Mouse (Mus musculus) layer of hippocampus, adult 9-11 months (tissue): ENCODE results near the gene Meis3.

Experiments
- DNase-seq: peaks from one replicate; pipeline ENCODE4 v3.0.0; 2022

The Meis3 gene

DNA sequence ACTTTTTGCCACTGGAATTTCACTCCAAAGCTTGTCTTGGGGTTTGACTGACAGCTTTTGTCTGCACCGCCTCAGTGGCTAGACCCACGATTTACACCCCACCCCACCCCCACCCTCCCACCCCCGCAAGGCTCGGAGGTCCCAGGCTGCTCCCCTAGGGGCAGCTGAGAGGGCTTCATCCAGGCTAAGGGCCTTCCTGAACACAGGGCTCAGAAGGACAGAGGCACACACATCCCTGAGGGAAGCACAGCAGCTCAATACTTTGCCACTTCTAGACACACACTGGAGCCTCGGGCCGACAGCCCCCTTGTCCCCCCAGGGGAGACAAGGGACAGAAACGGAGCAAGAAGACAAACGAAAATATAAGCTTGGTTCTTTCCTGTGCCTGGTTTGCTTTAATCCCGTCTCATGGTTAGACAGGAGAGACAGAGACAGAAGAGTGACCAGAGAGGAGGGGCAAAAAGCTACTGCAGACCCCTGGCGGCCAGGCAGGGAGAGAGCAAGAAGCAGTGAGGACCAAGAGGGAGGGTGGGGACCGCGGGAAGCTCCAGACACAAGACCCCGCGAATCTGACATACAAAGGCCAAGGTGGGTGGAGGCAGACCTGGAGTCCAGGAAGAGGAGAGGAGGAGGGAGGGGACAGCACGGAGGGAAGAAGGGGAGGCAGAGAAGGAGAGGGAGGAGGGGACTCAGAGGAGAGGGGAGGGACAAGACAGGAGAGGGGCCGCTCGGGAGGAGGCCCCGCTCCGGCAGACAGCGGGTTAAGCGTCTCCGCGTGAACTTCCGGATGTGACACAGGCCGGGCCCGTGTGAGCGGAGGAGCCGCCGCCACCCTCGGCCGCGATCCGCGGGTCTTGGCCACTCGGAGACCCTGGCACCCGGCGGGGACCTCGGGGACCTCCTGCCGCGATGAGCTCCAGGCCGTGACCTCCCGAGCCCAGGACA is at the start of gene Meis3:
TSS of gene Meis3 (plus strand) at position 494 of the 945 bp plus-strand sequence.
- DNase-seq: peak; percentile 54

DNA sequence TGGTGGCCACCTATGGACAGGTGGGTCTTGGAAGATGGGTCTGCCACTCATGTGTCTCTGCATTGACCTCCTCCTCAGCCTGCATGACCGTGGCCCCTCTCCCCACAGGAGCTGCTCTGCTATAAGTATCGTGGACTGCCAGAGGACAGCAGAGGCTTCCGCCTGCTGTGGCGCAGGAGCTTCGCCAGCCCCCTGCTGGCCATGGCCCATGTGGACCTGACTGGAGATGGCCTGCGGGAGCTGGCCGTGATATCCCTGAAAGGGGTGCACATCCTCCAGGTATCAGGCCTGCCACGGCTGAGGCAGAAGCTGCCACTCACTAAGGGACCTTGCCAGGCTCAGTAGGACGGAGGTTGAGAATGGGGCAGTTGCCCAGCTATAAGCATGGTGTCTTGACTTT is 49.1 kb upstream of the Meis3 start:
- no peak for DNase-seq

DNA sequence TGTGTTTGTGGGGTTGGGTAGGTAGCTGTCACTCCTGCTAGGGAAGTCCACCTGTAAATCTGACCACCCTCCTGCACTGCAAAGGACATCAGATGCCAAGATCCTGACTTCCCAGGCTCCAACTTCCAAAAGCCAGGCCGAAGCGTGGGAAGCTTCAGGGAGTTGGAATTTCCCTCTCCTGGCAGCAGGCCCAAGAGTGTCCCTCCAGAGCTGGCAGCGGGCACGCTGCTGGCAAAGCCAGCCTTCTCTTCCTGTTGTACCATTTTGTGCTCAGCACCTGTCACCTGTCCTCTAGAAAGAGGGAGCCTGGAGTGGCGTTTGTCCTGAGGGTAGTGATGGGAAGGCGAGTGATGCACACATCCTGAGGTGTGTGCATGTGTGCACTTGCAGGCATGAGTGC is 46.5 kb upstream of the Meis3 start:
- no peak for DNase-seq

DNA sequence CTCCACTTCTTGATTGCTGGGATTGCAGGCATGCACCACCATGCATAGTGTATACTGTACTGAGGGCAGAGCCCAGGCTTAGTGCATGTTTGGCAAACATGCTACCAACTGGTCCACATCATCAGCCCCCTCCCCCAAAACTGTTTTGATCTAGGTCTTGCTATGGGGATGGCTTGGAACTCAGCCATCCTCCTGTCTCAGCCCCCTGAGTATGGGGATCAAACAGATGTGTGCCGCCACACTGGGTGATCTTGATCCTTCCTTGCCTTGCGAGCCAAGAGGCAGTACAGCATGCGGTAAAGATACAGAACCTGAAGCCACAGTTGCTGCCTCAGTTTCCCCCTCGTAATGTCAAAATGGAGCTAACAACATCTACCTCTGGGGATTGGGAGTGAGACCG is 46.0 kb upstream of the Meis3 start:
- no peak for DNase-seq

DNA sequence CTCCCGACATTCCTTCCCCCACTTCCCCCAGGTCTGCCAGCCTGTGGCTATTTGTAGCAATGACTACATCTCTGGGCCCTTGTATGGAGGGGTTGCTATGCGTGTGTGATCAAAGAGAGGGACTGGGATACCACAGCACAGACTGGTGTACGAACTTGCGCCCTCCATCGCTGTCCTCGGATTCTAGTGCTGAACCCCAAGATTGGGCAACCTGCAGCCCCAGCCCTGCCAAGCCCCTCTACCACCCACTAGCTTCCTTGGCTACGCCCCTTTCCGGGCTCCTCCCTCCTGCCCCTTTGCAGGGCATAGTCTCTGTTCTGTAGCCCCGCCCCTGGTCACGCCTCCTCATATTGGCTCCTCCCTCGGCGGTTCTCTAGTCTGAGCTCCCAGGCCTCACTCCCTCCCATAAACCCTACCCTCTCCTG is 45.5 kb upstream of the Meis3 start, which contains the start of gene Slc8a2:
TSS of gene Slc8a2 (plus strand) at position 406 of the 425 bp plus-strand sequence.
- DNase-seq: peak; percentile 93

DNA sequence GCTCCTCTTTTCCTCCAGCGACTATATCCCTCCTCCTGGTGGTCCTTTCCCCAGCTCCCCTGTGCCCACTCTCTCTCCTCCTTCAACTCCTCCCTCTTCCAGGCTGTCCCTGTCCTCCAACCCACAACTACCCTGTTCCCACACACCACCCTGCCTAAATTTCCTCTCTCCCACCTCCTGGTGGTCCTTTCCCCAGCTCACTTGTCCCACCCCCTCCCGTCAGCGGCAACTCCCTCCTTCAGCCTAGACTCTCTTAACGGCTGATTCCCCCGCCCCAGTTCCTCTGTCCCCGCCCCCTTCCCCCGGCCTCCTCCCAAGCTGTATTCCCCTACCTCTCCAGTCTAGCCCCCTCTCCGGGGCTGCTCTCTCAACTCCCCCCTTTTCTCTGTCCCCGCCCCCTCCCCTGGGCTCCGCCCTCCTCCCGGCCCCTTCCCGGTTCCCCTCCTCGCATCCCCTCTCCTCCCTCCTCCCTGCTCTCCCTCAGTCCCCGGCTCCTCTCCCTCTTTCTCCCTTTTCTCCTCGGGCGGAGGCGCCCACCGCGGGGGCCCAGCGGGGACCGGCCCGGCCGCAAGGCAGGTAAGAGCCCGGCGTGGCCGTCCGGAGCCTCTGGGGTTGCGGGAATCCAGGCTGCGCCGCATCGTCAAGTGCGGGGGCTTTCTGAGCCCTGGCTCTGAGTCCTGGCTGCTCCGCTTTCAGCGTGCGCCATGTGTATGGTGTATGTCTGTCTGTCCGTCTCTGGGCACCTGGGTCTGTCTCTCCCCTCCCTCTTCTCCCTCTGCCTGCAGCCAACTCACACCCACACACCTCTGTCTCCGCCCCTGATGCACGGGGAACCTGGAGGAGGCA is 44.8 kb upstream of the Meis3 start:
- no peak for DNase-seq

DNA sequence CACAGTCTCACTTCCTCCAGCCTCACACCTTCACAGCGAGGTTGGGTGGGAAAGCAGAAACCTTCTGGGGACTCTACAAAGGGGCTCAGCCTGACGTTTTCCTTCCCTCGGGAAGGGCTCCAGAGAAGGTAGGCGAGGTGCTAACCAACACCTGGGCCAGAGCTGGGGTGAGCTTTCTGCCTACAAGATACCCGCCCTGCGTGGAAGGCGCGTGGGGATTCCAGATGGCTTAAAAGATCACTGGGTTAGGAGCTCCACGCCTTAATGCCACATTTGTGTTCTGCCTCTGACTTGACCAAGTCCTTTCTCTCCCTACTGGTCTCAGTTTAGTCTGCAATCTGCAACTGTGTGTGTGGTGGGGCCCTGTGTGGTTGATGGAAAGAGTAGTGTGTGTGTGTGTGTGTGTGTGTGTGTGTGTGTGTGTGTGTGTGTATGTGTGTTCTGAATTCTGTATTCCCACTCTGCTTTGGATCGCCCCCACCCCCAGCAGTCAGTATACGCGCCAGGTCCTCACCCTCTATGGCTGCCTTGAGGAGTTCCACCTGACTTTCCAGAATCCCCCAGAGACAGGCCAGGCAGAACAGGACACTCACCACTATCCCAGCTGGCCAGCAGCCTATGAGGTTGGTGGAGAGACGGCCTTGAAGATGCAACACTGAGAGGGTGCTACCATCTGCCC is 43.8 kb upstream of the Meis3 start:
- DNase-seq: no peak

DNA sequence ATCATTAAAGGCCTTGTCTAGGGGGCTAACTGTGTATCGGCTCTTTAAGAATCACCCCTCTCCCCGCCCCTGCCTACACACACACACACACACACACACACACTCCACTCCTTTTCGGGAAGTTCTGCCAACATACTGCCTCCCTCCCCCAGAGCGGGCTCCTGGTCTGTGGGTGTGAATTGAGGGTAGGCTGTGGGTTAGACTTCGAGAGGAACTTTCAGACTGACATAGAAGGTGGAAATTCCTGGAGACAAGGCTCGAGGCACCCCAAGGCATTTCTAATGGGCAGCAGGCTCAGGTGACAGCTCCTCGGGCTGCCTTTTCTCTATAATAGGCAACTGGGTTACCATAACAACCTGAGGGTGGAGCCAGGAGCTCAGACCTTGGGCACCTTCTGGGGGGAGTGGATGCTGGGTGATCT is 42.7 kb upstream of the Meis3 start:
- DNase-seq: no peak

DNA sequence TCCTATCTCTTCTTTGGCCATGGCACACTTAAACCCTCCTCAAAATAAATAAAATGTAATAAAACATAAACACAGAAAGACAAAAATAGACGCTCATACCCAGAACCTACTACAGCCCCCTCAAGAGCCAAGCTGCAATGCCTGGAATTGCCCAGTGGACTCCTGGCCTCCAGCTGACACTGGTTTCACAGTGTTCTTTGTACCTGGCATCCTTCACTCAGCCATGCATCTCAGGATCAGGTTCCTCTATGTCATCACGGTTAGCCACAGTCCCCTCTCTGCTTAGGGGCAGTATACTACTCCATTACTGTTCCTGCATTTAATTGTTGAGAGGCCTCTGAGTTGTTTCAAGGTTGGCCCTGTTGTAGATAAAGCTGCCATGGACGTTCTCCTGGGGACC is 42.0 kb upstream of the Meis3 start:
- no peak for DNase-seq

DNA sequence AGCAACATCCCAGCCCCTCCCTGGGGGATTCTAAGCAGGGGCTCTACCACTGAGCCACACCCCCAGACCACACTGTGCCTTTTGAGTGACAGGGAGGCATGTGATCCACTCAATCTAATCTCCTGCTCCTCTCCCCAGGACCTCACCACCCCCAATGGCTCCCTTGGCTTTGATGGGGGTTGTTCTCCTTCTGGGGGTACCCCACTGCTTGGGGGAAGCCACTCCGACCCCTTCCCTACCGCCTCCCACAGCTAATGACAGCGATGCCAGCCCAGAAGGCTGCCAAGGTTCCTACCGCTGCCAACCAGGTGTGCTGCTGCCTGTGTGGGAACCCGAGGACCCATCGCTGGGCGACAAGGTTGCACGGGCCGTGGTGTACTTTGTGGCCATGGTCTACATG is 41.2 kb upstream of the Meis3 start:
- DNase-seq: no peak

DNA sequence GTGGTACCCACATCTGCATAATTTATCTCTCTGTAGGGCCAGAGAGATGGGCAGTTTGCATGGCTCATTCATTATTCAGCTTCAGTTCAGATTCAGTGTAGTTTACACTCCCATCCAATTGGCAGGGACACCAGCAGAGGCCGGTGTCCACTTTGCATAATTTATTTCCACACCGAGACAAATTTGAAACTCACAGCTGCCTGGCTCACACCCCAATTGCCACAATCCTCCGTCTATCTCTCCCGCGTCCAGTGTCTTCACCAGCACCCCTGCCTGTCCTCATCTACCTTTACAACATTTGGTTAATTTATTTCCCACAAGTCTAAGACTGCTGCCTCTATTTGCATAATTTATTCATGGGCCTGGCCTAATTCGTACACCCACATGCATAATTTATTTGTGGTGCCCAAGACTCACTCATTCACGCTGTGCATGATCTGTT is 39.9 kb upstream of the Meis3 start:
- DNase-seq: no peak

DNA sequence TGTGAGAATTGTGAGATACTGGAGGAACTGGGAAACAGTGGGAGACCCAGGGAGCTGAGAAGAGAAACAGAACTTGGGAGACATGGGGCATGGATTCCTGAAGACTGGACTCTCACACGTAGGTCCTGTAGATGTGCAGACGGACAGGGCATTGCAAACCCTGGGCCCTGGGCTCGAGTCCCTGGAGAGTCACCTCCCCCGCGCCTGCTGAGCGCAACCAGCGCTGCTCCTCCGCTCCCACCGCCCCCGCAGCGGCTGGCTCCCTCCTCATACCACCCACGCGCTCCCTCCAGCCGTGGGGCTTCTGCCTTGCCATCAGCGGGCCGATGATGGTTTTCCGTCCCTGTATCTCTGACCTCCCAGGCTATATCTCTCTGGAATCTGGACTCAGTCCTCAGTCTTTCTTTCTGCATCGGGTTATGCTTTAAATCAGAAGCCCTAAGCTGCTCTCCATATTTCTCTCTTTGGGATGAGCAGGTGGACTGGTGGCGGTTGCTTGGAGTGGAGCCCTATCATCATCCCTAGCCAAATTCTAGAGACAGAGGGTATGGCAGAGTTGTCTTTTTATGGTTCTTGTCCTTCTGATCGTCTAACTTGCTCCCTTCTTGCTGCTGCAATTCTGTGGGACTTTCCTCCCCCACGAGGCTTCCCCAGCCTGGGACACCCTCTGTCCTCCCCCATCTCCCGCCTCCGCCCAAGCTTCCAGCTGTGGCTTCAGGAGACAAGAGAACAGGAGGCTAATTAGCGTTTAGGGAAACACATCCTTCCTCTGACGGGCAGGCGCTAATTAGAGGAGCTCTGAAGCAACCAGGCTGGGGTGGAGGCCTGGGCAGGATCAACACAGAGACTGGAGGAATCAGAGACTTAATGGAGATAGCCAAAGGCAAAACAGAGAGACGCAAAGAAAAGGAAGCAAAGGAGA is 28.1 kb upstream of the Meis3 start:
- peak; percentile 78 for DNase-seq

DNA sequence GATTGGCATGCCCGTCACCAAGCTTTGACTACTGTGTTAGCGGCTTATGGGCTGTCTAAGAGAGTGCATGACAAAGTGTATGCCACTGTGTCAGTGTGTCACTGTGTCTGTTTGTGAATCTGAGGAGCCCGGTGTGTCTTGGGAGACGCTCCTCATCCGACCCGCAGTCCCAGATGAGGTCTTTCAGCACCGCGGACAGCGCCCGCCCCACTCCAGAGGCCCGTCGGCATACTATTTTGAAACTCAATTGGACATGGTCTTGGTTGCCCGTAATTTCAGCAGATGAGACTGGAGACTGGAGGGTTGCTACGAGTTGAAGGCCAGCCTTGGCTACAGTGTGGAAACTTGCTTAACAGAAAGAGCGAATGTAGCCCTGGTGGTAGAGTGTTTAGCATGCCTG is 27.2 kb upstream of the Meis3 start:
- no peak for DNase-seq

DNA sequence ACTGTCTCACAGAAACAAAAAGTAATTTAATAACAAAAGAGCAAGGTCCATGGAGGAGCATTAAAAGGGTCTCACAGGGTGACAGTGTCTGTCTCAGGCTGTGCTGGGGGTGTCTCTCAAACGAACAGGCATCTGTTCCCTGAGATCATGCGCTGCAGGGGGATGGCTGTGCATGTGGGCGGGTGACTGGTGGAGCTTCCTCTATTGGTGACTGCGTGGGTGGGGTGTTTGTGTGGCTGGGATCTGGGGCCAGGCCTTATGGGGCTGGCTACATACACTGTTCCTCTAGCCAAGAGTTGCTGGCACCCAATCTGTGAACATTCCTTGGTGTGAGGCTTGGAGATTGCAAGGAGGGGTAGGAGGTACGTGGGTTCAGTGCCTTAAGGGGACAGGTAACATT is 25.6 kb upstream of the Meis3 start:
- DNase-seq: peak; percentile 96

DNA sequence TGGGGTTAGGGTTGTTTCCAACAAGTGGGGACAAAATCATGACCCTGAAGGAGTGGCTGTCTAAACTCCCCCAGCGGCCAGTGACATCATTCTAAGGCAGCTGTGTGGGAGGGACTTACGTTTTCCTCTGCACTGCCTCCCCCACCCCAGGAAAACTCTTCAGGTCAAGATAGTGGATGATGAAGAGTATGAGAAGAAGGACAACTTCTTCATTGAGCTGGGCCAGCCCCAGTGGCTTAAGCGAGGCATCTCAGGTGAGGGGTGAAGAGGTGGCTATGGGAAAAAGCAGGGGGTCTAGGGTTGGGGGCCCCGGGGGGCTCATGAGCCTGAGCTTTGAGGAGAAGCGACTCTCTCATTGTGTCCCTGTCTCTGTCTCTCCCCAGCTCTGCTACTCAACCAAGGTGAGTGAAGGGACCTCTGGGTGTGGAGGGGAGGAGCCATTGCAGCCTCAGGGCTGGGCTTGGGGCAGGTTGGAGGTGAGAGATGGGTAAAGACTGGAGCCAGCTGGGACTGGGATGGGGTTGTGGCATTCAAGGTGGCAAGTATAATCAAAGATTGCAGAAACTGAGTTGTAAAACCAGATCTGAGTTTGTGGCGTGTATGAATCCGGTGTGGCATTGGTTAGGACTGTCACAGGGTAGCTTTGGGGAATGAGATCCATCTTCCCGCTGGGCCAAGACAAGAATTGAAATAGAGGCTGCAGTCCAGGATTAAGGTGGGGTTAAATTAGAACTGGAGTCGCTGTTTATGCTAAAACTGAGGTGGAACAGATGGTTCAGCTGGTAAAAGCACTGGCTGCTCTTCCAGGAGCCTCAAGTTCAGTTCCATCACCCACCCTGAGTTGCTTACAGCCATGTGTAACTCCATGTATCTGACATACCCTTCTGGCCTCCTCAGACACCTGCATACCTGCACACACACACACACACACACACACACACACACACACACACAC is 24.4 kb upstream of the Meis3 start:
- no peak for DNase-seq

DNA sequence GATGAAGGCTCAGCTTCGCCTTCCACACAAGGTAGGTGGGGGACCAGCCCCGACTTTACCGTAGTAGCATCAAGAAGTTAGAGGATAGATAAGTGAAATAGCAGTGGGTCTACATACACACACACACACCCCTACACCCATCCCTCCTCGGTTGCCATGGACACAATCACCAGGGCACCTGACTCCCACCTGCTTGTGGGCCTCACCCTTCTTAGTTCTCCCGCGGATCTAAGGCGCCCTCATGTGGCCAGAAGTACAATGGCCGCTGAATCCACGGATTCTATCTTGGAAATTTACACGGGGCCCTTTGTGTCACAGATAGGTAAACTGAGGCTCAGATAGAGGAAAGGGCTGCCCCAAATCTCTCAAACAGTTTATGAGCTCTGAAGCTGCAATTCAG is 21.4 kb upstream of the Meis3 start:
- peak; percentile 64 for DNase-seq

DNA sequence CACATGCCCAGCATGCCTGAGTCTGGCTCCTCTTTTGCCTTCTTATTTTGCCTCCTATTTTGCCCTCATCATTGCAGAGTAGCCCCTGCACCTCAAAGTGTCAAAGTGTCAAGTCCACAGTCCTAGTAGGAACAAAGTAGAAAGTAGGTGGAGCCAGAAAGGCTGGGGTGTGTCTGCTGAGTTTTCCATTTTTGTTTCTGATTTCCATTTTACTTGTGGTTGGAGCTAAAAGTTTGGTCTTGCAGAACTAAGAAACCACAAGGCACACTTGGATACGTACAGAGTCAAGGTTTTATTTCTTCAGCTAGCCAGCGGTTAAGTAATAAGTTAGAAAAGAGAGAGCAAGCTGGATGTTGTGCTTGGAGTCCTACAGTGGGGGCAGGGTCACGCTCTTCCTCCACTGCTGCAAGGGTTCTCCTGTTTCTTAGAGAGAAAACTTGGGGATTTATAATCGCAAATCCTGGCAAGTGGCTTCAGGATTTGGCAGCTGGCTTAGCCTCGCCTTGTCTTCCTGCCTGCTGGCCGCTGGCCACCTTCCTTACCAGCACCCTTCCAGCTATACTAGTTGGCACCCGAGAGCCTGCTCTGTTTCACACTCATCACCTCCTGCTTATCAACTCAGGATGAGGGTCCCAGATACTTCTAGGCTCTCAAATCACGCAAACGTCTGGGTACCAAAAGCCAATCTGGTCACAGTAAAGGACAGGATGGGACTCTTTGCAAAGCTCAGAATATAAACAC is 19.6 kb upstream of the Meis3 start:
- DNase-seq: peak; percentile 57

DNA sequence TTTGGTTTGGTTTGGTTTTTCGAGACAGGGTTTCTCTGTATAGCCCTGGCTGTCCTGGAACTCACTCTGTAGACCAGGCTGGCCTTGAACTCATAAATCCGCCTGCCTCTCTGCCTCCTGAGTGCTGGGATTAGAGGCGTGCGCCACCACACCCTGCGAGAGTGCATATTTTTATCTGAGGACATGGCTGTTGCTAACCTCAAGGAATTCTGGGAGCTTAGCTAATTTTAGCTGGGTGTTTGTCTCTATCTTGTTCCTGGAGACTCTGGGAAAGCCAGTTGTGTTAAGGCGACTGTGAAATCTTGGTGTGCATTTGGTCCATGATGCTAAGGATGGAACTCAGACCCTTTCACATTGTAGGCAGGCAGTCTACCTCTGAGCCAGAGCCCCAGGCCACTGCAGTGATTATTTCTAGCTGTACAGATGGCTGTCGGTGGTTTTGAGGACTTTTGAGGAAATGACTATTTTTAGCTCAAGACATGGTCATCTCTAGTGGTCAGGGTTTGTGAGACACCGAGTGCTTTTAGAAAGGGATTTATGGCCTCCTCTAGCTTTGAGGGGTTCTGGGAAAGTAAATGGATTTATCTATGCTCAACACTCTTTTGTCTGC is 18.7 kb upstream of the Meis3 start:
- no peak for DNase-seq

DNA sequence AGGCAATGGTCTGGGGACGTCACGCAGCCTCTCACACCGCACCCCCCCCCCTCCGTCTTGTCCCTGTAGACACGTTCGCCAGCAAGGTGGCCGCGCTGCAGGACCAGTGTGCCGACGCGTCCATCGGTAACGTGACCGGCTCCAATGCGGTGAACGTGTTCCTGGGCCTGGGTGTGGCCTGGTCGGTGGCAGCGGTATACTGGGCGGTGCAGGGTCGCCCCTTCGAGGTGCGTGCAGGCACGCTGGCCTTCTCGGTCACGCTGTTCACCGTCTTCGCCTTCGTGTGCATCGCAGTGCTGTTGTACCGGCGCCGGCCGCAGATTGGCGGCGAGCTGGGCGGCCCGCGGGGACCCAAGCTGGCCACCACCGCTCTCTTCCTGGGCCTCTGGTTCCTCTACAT is 16.2 kb upstream of the Meis3 start:
- no peak for DNase-seq

DNA sequence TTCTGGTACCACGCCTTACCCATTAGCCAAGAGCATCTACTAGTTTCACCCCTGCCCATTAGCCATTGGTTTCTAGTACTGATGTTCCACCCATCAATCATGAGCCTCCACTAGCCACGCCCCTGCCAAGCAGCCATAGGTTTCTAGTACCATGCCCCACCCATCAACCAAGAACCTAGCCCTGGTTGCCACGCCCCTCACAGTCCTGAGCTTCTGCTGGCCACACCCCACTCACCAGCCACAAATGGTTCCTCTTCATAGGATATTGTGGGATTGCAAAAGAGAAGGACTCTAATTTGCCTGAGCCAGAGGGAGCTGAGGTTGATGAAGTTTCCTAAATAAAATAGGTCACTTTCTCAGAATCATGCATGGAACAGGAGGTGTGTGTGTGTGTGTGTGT is 14.2 kb upstream of the Meis3 start:
- peak; percentile 69 for DNase-seq
